Mouse (Mus musculus) layer of hippocampus, adult 11-12 months (tissue): ENCODE results near the gene Arhgef17.

Source experiments
- DNase-seq: peaks from one replicate; pipeline ENCODE4 v3.0.0; 2022; ENCODE audit warnings: low spot score

The Arhgef17 gene

GRCm38 (mm10) chr7:100845026-100845400, 86.9 kb downstream of the Arhgef17 start:
- DNase-seq = no peak

- no peak for DNase-seq
These were observed 87.4 kb downstream of the Arhgef17 start for GRCm38 (mm10) chr7:100844385-100845025.

GRCm38 (mm10) chr7:100843866-100844265, 88.0 kb downstream of the Arhgef17 start:
- DNase-seq = no peak

DNA sequence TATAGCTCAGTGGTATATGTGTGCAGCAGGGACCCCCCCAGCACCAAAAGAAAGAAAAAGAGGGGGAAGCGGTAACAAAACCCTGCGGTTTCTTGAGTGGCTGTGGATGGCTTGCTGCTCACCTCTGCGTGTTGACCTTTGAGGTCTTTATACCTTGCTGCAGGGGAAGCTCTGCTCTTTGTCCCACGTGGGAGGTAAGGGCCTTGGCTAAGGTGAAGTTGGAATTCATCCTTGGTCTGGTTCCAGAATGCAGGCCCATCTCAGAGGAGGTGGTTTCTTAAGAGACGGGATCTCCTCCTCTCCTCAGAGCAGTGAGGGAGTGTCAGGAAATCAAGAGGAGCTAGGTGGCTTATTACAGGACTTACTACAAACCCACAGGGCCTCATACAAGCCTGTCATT, 89.7 kb downstream of the Arhgef17 start:
- DNase-seq = no peak

GRCm38 (mm10) chr7:100841608-100842007, 90.3 kb downstream of the Arhgef17 start:
- DNase-seq = no peak

GRCm38 (mm10) chr7:100840906-100841305, 91.0 kb downstream of the Arhgef17 start:
- no peak for DNase-seq

GRCm38 (mm10) chr7:100839632-100840402, 92.1 kb downstream of the Arhgef17 start:
- no peak for DNase-seq

GRCm38 (mm10) chr7:100837701-100838100, 94.2 kb downstream of the Arhgef17 start:
- no peak for DNase-seq

DNA sequence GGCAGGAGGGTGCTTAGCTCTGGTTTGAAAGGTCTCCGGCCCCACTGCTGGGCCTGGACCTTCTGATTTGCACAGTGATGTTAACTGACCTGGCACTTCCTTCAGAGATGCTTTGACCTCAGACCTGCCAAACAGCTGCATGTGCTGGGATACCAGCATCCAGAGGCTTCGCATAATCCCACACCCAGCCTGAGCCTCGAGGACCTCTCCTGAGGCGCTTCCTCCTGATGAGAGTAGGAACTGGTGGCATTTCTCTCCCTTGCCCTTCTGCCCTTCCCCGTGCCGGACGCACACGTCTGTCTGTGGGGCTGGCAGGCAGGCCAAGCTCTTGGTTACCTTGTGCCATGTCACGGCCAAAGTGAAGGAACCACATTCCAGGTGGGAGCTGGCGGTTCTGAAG, 95.2 kb downstream of the Arhgef17 start:
- DNase-seq = no peak

DNA sequence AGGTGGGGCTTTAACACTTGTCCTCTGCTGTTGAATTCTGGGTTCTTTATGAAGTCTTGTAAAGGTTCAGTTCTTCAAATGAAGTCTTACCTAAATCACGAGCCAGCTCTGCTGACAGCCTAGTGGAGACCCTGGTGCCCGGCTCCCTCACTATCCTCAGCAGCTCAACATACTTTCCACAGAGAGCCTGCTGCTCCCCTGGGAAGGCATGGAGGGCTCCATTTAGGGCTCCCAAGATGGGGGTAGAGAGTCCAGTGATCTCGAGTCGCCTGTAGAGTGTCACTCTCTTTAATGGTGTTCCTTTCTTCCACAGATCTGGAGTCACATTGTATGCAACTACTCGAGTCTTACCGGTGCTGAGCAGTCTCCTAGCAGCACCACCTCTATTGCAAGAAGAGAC, 96.2 kb downstream of the Arhgef17 start:
- no peak for DNase-seq

GRCm38 (mm10) chr7:100835168-100835567, 96.7 kb downstream of the Arhgef17 start:
- no peak for DNase-seq

- DNase-seq = no peak
These were observed 98.0 kb downstream of the Arhgef17 start for GRCm38 (mm10) chr7:100833859-100834258.

DNA sequence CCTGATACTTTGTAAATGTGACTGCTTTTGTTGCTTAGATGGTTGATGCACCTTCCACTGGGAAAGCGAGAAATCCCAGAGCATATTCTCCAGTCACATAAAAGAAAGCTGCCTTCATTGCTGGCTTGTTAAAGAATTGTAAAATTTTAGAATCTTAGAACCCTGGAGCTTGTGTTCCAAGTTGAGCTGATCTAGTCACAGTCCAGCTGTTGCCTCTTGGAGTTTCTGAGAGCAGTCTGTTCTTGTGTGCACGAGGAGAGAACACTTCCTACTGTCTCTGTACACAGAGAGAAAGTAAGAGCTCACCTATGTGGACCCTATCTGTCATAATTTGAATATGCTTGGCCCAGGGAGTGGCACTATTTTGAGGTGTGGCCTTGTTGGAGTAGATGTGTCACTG, 103.4 kb downstream of the Arhgef17 start:
- no peak for DNase-seq

- DNase-seq = no peak
These were observed 107.2 kb downstream of the Arhgef17 start for GRCm38 (mm10) chr7:100824661-100825060.
